Mouse (Mus musculus) embryo, embryonic 9.5 days (tissue): ENCODE data around the gene Rpl38.

Source experiments
- DNase-seq: peaks from one replicate; pipeline ENCODE4 v3.0.0-alpha.2; 2017; ENCODE audit errors: extremely low spot score

Rpl38 gene

GRCm38 (mm10) chr11:114668301-114668710 lies at the start of gene Rpl38:
Gene Rpl38, plus strand, starts transcription at chr11:114668524.
- peak; percentile 94 for DNase-seq

- no peak for DNase-seq
Measured at GRCm38 (mm10) chr11:114618697-114619417, 49.5 kb upstream of the Rpl38 start.

- no peak for DNase-seq
Measured at GRCm38 (mm10) chr11:114626071-114626690, 42.1 kb upstream of the Rpl38 start.

GRCm38 (mm10) chr11:114627036-114627435 lies 41.3 kb upstream of the Rpl38 start:
- DNase-seq, result no peak

- no peak for DNase-seq
Measured at GRCm38 (mm10) chr11:114628032-114628431, 40.3 kb upstream of the Rpl38 start.

GRCm38 (mm10) chr11:114630044-114630443 lies 38.3 kb upstream of the Rpl38 start:
- DNase-seq, result no peak

- no peak for DNase-seq
Measured at GRCm38 (mm10) chr11:114632266-114632665, 36.1 kb upstream of the Rpl38 start.

- peak; percentile 92 for DNase-seq
Measured at GRCm38 (mm10) chr11:114636292-114636691, 32.0 kb upstream of the Rpl38 start.

- no peak for DNase-seq
Measured at GRCm38 (mm10) chr11:114636727-114637505, 31.4 kb upstream of the Rpl38 start.

- no peak for DNase-seq
Measured at GRCm38 (mm10) chr11:114638647-114639290, 29.6 kb upstream of the Rpl38 start.

GRCm38 (mm10) chr11:114639681-114640103 lies 28.6 kb upstream of the Rpl38 start:
- peak; percentile 73 for DNase-seq

- no peak for DNase-seq
Measured at GRCm38 (mm10) chr11:114640658-114641057, 27.7 kb upstream of the Rpl38 start.

- no peak for DNase-seq
Measured at GRCm38 (mm10) chr11:114641136-114641535, 27.2 kb upstream of the Rpl38 start.

- peak; percentile 26 for DNase-seq
Measured at GRCm38 (mm10) chr11:114642184-114642583, 26.1 kb upstream of the Rpl38 start.

- DNase-seq, result no peak
Measured at GRCm38 (mm10) chr11:114642926-114643325, 25.4 kb upstream of the Rpl38 start.

- DNase-seq, result no peak
Measured at GRCm38 (mm10) chr11:114644122-114644521, 24.2 kb upstream of the Rpl38 start.

GRCm38 (mm10) chr11:114649510-114649909 lies 18.8 kb upstream of the Rpl38 start:
- no peak for DNase-seq

GRCm38 (mm10) chr11:114652531-114652930 lies 15.8 kb upstream of the Rpl38 start:
- no peak for DNase-seq

GRCm38 (mm10) chr11:114653664-114654063 lies 14.7 kb upstream of the Rpl38 start:
- no peak for DNase-seq

- DNase-seq, result no peak
Measured at GRCm38 (mm10) chr11:114654552-114654951, 13.8 kb upstream of the Rpl38 start.

GRCm38 (mm10) chr11:114655350-114656008 lies 12.8 kb upstream of the Rpl38 start:
- DNase-seq, result no peak
